In the genomic region with DNA sequence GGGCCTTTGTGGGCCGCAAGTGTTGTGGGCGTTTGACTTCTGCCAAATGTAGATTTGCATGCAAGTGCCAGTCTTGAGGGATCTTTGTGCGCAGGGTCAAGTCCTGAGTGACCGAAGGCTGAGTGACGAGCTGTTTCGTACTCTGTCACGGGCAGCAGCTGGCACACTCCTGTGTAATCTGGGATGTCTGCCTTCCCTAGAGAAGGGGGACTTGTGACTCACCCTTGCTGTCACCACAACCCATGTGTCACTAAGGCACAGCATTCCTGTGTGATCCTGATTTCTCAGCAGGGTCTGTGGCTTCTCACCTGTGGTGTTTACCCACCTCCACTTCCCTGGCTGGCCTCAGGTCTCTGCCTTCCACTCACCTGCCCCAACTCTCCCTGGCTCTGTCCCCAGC, we compare ENCODE assay signal across 19 mouse cellular contexts. TPM values are rescaled to one million over a fixed set of nuclear protein-coding genes. Genes with fewer than 3 reads are reported as not detected.
DNase-seq lines count a peak whose midpoint lies in the region; ATAC-seq and TF ChIP-seq lines count a peak whose summit lies in the region.
"Had no signal": no experiment of that assay in that cellular context is flagged by ENCODE, and none has a peak within 500 bp of the region (broad histone marks: within the 10 kb centered on the region; RNA-seq: fewer than 3 reads in every experiment).

No protein-coding gene starts in this region.

- H3K9me3 ChIP-seq in intestine, postnatal 0 days (ENCODE audit: control insufficient read depth) = no peaks in the 10 kb centered on the region
- no peaks in the 10 kb centered on the region for H3K9me3 ChIP-seq in liver, postnatal 0 days (ENCODE audit: low read length)
- no peaks in the 10 kb centered on the region for H3K9me3 ChIP-seq in forebrain, embryonic 12.5 days
- H3K9me3 ChIP-seq: forebrain, embryonic 10.5 days; limb, embryonic 10.5 days had no signal

- H3K36me3 ChIP-seq in liver, adult 2 months (ENCODE audit: control insufficient read depth, insufficient read depth, low read length) = no peaks in the 10 kb centered on the region; the same call in 1 of the 2 replicates
- peaks cover 36% of the 10 kb centered on the region for H3K36me3 ChIP-seq in intestine, postnatal 0 days (ENCODE audit: control insufficient read depth, insufficient read depth)
- peaks cover 28% of the 10 kb centered on the region for H3K36me3 ChIP-seq in liver, postnatal 0 days (replicated peaks; ENCODE audit: insufficient read depth, low read length)
- H3K36me3 ChIP-seq in forebrain, embryonic 12.5 days (replicated peaks) = peaks cover 12% of the 10 kb centered on the region

- ATAC-seq in intestine, postnatal 0 days = peak; percentile 17; the same call in 1 of the 2 replicates
- ATAC-seq in liver, postnatal 0 days = peak; percentile 50; the same call in 1 of the 2 replicates
- ATAC-seq in forebrain, embryonic 12.5 days (ENCODE audit: low FRiP score) = no peak

- TF ChIP-seq CTCF in liver, adult 2 months (IDR thresholded peaks at IDR 0.05; ENCODE audit: low read depth, low read length) = no peak
- TF ChIP-seq CTCF in intestine, postnatal 0 days (IDR thresholded peaks at IDR 0.05; ENCODE audit: low read depth) = no peak
- no peak for TF ChIP-seq CTCF in liver, postnatal 0 days (IDR thresholded peaks at IDR 0.05; ENCODE audit: low read depth)

- DNase-seq in heart, postnatal 4 days = peak; percentile 16
- DNase-seq in heart, adult 9 months (ENCODE audit: low spot score in 2 of 2) = no peak
- no peak for DNase-seq in liver, adult 2 months (ENCODE audit: extremely low read depth, low read depth, low spot score)
- no peak for DNase-seq in liver
- no peak for DNase-seq in liver, postnatal 0 days
- DNase-seq in spleen, postnatal 10 days (ENCODE audit: low spot score in 2 of 2) = no peak
- DNase-seq: cerebellum, adult 11 months; cerebellum, postnatal 36 days; gastrocnemius, postnatal 10 days; heart, adult 11 months; lung, embryonic 14.5 days; lung, postnatal 36 days; thymus, postnatal 4 days had no signal

- no peak overlapping the region for H3K4me3 ChIP-seq in liver, adult 2 months (ENCODE audit: insufficient read depth, low read depth, low read length)
- no peak overlapping the region for H3K4me3 ChIP-seq in intestine, postnatal 0 days (ENCODE audit: low read depth, low read length)
- no peak overlapping the region for H3K4me3 ChIP-seq in liver, postnatal 0 days (ENCODE audit: low read depth, low read length)
- no peak overlapping the region for H3K4me3 ChIP-seq in forebrain, embryonic 12.5 days (replicated peaks)
- H3K4me3 ChIP-seq: forebrain, embryonic 10.5 days; limb, embryonic 10.5 days had no signal

- TF ChIP-seq POLR2A in liver, adult 2 months (IDR thresholded peaks at IDR 0.05; ENCODE audit: extremely low read depth, insufficient read depth, low read length) = no peak

- no peak overlapping the region for H3K4me2 ChIP-seq in intestine, postnatal 0 days (replicated peaks; ENCODE audit: low read depth)
- no peak overlapping the region for H3K4me2 ChIP-seq in liver, postnatal 0 days (ENCODE audit: low read depth, low read length)
- no peak overlapping the region for H3K4me2 ChIP-seq in forebrain, embryonic 12.5 days
- H3K4me2 ChIP-seq: lung, embryonic 14.5 days had no signal

- peak overlapping the region; percentile 65 for H3K27ac ChIP-seq in liver, adult 2 months (replicated peaks; ENCODE audit: insufficient read depth, low read depth, low read length)
- H3K27ac ChIP-seq in intestine, postnatal 0 days (ENCODE audit: low read depth, low read length) = peak overlapping the region; percentile 60
- H3K27ac ChIP-seq in liver, postnatal 0 days (ENCODE audit: low read depth) = peak overlapping the region; percentile 12; the same call in 1 of the 2 replicates
- H3K27ac ChIP-seq in forebrain, embryonic 12.5 days = no peak overlapping the region
- H3K27ac ChIP-seq: forebrain, embryonic 10.5 days; limb, embryonic 10.5 days had no signal

- WGBS in liver, adult 2 months = 28% methylated on average over 7 of the region's 7 CpGs
- 73% methylated on average over 7 of the region's 7 CpGs for WGBS in intestine, postnatal 0 days
- 79% methylated on average over 7 of the region's 7 CpGs for whole genome bisulfite sequencing in liver, postnatal 0 days (ENCODE audit: insufficient replicate concordance)
- WGBS in forebrain, embryonic 12.5 days = 95% methylated on average over 7 of the region's 7 CpGs

- no peak overlapping the region for H3K9ac ChIP-seq in liver, adult 2 months (ENCODE audit: low read depth, low read length)
- no peak overlapping the region for H3K9ac ChIP-seq in intestine, postnatal 0 days (ENCODE audit: low read depth, low read length)
- H3K9ac ChIP-seq in liver, postnatal 0 days (replicated peaks) = no peak overlapping the region; the same call in 1 of the 2 replicates
- H3K9ac ChIP-seq in forebrain, embryonic 12.5 days = no peak overlapping the region
- H3K9ac ChIP-seq: lung, embryonic 14.5 days had no signal

- peaks cover 29% of the 10 kb centered on the region for H3K4me1 ChIP-seq in liver, adult 2 months (ENCODE audit: control insufficient read depth, insufficient read depth, low read length)
- 0 out of 2 replicates have a peak, but pooled peaks cover 7% of the 10 kb centered on the region for H3K4me1 ChIP-seq in intestine, postnatal 0 days (replicated peaks; ENCODE audit: control insufficient read depth, insufficient read depth, low read length)
- H3K4me1 ChIP-seq in liver, postnatal 0 days (ENCODE audit: insufficient read depth) = peaks cover 18% of the 10 kb centered on the region
- no peaks in the 10 kb centered on the region for H3K4me1 ChIP-seq in forebrain, embryonic 12.5 days
- H3K4me1 ChIP-seq: forebrain, embryonic 10.5 days; limb, embryonic 10.5 days had no signal

- no peaks in the 10 kb centered on the region for H3K27me3 ChIP-seq in liver, adult 2 months (ENCODE audit: control insufficient read depth, insufficient read depth, low read length)
- H3K27me3 ChIP-seq in intestine, postnatal 0 days (replicated peaks; ENCODE audit: control insufficient read depth, insufficient read depth, low read length) = no peaks in the 10 kb centered on the region
- no peaks in the 10 kb centered on the region for H3K27me3 ChIP-seq in liver, postnatal 0 days (ENCODE audit: insufficient read depth, low read length)
- H3K27me3 ChIP-seq in forebrain, embryonic 12.5 days = no peaks in the 10 kb centered on the region

- TF ChIP-seq EP300 in liver, postnatal 0 days (IDR thresholded peaks at IDR 0.05; ENCODE audit: low read depth) = no peak

- H3K79me2 ChIP-seq in liver, adult 2 months (ENCODE audit: control insufficient read depth, insufficient read depth, low read length) = no peaks in the 10 kb centered on the region

RNA-seq across cellular contexts. Expression of a gene that starts 13.7 kb away (rescaled TPM):
- 10 to 100 TPM; 11.6 to 12.0 TPM for total RNA-seq in heart, postnatal 4 days (2021)
- total RNA-seq in liver, adult 2 months (2014; rRNA removed) = 7.0 and 12.9 TPM in 2 replicates
- polyA plus RNA-seq in liver, adult 2 months (2012; rRNA removed) = 24.0 and 26.2 TPM in 2 replicates
- 4.3 and 5.4 TPM in 2 replicates for polyA plus RNA-seq in intestine, postnatal 0 days (2015; fragmentation: Nextera tagmentation; extraction: Ambion mirVana)
- 1.0 and 1.7 TPM in 2 replicates for polyA plus RNA-seq in liver, postnatal 0 days (2015; fragmentation: Nextera tagmentation; extraction: Ambion mirVana)
- polyA plus RNA-seq in forebrain, embryonic 12.5 days (2016; fragmentation: Nextera tagmentation; extraction: Ambion mirVana) = 1.2 and 1.3 TPM in 2 replicates

RNA-seq across cellular contexts. Expression of a gene that starts 33.0 kb away (rescaled TPM):
- total RNA-seq in heart, postnatal 4 days (2021) = 1 to 10 TPM; 2.9 to 3.7 TPM
- total RNA-seq in liver, adult 2 months (2014; rRNA removed) = 0.54 TPM in 1 of 2 replicates, not detected in the other
- polyA plus RNA-seq in liver, adult 2 months (2012; rRNA removed) = not detected in 2 replicates
- not detected in 2 replicates for polyA plus RNA-seq in intestine, postnatal 0 days (2015; fragmentation: Nextera tagmentation; extraction: Ambion mirVana)
- polyA plus RNA-seq in liver, postnatal 0 days (2015; fragmentation: Nextera tagmentation; extraction: Ambion mirVana) = 5.7 and 6.7 TPM in 2 replicates
- polyA plus RNA-seq in forebrain, embryonic 12.5 days (2016; fragmentation: Nextera tagmentation; extraction: Ambion mirVana) = not detected in 2 replicates
- total RNA-seq: megakaryocyte-erythroid progenitor cell, adult 5-6 weeks; neutrophil, adult 5-6 weeks had no signal
